Mouse (Mus musculus) embryonic facial prominence, embryonic 11.5 days (tissue): ENCODE measurements at regions not wholly inside any gene's neighbourhood (a gene's known extent, or its start where the extent isn't known, plus 50 kb on each side); places are given as distances from the start of the nearest gene placed in this dataset.

ENCODE experiments used
- ATAC-seq: fragments of 200-750 bp; cut with Nextera tagmentation; replicated peaks from 2 replicates; pipeline ENCODE4 v1.8.0; 2017; ENCODE audit warnings: low read depth; ENCODE audit not compliant: insufficient number of reproducible peaks, low FRiP score, low TSS enrichment
- DNase-seq: peaks from one replicate; pipeline ENCODE4 v3.0.0-alpha.2; 2015; ENCODE audit warnings: low spot score
- H3K27ac ChIP-seq: fragments of 300-500 bp; sonication (generic); replicated peaks from 2 replicates; pipeline ENCODE4 v1.5.1; 2014; ENCODE audit warnings: mild to moderate bottlenecking, low read depth, low read length, control low read depth
- H3K27me3 ChIP-seq: fragments of 300-500 bp; sonication (generic); 2 replicates; pipeline ENCODE4 v1.6.1; 2014; ENCODE audit warnings: mild to moderate bottlenecking, low read length, moderate library complexity, mixed read lengths; ENCODE audit not compliant: control insufficient read depth, insufficient read depth
- H3K36me3 ChIP-seq: fragments of 300-500 bp; sonication (generic); replicated peaks from 2 replicates; pipeline ENCODE4 v1.6.1; 2014; ENCODE audit warnings: low read depth, mild to moderate bottlenecking, low read length, moderate library complexity, mixed read lengths; ENCODE audit not compliant: control insufficient read depth, insufficient read depth
- H3K4me1 ChIP-seq: fragments of 300-500 bp; sonication (generic); 2 replicates; pipeline ENCODE4 v1.6.1; 2014; ENCODE audit warnings: low read length, mixed read lengths; ENCODE audit not compliant: control insufficient read depth, insufficient read depth
- H3K4me2 ChIP-seq: fragments of 300-500 bp; sonication (generic); 2 replicates; pipeline ENCODE4 v1.6.1; 2014; ENCODE audit warnings: low read depth, mild to moderate bottlenecking, control low read depth, low read length, moderate library complexity
- H3K4me3 ChIP-seq: fragments of 300-500 bp; sonication (generic); 2 replicates; pipeline ENCODE4 v1.5.1; 2014; ENCODE audit warnings: low read depth, low read length, control low read depth
- H3K9ac ChIP-seq: fragments of 300-500 bp; sonication (generic); replicated peaks from 2 replicates; pipeline ENCODE4 v1.6.1; 2014; ENCODE audit warnings: mild to moderate bottlenecking, control low read depth, low read length
- H3K9me3 ChIP-seq: fragments of 300-500 bp; sonication (generic); replicated peaks from 2 replicates; pipeline ENCODE4 v1.6.1; 2016; ENCODE audit warnings: mild to moderate bottlenecking, low read length, inconsistent platforms, mixed read lengths; ENCODE audit not compliant: control insufficient read depth
- WGBS: fragments of 180-500 bp; shearing (Covaris S2); extraction: QIAGEN DNeasy Blood & Tissue Kit; methylation state at CpG from one replicate; pipeline ENCODE4 v1.1.7; 2014; 5-methylcytosine and 5-hydroxymethylcytosine counted together

DNA sequence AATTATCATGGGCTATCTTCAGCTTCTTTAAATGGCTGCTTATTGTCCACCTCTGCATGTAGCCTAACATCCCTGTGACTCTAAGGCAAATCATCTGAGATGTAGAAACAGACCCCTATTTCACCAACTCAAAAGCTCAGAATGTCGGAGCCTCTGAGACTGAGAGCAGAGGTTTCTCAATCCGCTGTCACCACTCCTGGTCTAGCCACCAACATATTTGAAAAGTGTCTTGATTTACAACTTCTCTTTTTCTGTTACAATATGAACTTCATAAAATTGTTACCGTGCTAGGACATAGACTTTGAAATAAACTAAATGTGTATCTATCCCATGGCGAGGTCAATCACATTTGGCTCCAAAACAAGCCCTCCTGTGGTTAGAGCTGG is 91.3 kb upstream of the Nebl start:
- H3K27ac ChIP-seq, result no peak overlapping the region
- ATAC-seq (no peak), DNase-seq (no peak)
- H3K36me3 ChIP-seq, result no peaks in the 10 kb centered on the region
- no peak overlapping the region for H3K4me3 ChIP-seq
- H3K4me1 ChIP-seq, result no peaks in the 10 kb centered on the region
- H3K9me3 ChIP-seq, result no peaks in the 10 kb centered on the region
- H3K27me3 ChIP-seq, result no peaks in the 10 kb centered on the region
- no peak overlapping the region for H3K4me2 ChIP-seq
- 79% methylated on average over 4 of the region's 4 CpGs for WGBS
- H3K9ac ChIP-seq, result no peak overlapping the region

DNA sequence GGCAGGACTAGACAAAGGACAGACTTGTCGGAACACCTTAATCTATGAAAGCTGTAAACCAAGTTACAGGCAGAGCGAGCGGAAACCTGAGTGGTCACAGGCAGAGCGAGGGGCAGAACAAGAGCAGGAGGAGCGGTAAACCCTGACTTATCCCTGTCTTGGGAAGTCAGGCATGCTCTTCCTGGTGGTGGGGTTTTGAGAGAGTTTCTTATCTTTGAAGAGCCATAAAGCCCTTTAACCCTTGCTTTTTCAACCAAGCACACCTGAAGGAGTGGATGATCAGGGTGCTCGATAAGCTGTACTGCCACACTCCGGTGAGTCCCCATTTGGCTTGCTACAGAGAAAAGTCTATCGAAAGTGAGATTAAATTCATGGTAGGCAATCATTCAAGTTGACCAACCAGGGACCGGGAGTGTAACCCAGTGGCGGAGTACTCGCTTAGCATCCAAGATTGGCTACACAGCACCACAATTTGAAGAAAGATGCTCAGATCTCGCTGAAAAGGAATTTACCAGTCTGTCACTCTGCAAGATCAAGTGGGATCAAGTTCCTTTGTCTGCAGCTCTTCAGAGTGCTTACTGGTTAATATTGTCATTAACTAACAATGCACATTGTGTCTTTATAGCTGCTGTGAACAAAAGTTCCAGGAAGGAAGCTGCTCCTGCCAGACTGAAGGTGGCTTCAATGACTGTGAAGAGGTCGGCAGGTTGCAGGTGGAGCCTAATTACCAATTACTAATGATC is 90.8 kb upstream of the Nebl start:
- no peaks in the 10 kb centered on the region for H3K36me3 ChIP-seq
- ATAC-seq (no peak), DNase-seq (no peak)
- H3K27me3 ChIP-seq, result no peaks in the 10 kb centered on the region
- H3K4me2 ChIP-seq, result no peak overlapping the region
- 78% methylated on average over 13 of the region's 13 CpGs for WGBS
- H3K27ac ChIP-seq, result no peak overlapping the region
- H3K4me3 ChIP-seq, result no peak overlapping the region
- no peak overlapping the region for H3K9ac ChIP-seq
- H3K9me3 ChIP-seq, result no peaks in the 10 kb centered on the region
- H3K4me1 ChIP-seq, result no peaks in the 10 kb centered on the region

DNA sequence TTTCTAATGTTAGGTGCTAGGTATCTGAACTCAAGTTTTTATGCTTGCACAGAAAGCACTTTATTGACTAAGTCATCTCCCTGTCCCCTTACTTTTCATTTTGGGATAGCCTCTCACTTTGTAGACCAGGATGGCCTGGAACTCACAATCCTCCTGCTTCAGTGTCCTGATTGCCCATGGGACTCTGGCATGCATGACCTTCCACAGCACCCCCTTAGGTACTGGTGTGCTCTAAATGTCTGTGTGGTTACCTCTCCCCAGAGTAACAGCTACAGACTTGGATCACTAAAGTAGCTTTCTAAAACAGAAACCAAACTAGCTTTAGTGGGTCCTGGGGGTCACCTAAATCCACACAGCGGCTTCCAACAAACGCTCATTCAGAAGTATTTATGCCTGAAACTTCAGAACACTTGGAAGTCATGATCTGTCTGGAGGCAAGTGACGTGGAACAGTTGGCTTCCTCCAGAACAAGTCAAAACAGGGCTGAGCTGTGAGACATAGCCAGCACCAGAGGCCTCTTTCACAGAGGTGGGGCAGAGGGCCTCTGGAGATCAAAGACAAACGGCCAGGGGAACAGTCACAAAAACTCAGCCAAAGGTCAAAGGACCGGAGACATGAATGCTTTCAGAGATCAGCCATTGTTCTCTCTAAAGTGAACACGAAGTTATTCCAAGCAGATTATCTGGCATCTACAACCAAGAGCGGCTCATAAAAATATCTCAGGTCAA is 80.8 kb upstream of the Nebl start:
- no peak overlapping the region for H3K27ac ChIP-seq
- WGBS, result 29% methylated on average over 7 of the region's 7 CpGs
- no peak overlapping the region for H3K9ac ChIP-seq

More for the DNA sequence above, 80.8 kb upstream of the Nebl start:
- H3K27me3 ChIP-seq, result no peaks in the 10 kb centered on the region
- no peak for DNase-seq
- no peak for ATAC-seq
- H3K36me3 ChIP-seq, result no peaks in the 10 kb centered on the region
- no peaks in the 10 kb centered on the region for H3K9me3 ChIP-seq
- no peaks in the 10 kb centered on the region for H3K4me1 ChIP-seq
- H3K4me3 ChIP-seq, result no peak overlapping the region
- no peak overlapping the region for H3K4me2 ChIP-seq
